Mouse (Mus musculus): Measurements from ENCODE around the gene Ccdc87.

GRCm38 (mm10) chr19:4877785-4878184 is 38.6 kb downstream of the Ccdc87 start, which contains the start of gene Actn3:
- no peak for TF ChIP-seq E2F4 (IDR thresholded peaks at IDR 0.05; ENCODE audit: insufficient replicate concordance, low read depth, low read length)
- TF ChIP-seq POLR2A (IDR thresholded peaks at IDR 0.05; ENCODE audit: low read depth, low read length): no peak
- no peak for TF ChIP-seq BHLHE40 (IDR thresholded peaks at IDR 0.05; ENCODE audit: low read depth, low read length)
- TF ChIP-seq USF1 (IDR thresholded peaks at IDR 0.05; ENCODE audit: low read depth, low read length): no peak
- no peak for TF ChIP-seq NELFE (IDR thresholded peaks at IDR 0.05; ENCODE audit: low read depth, low read length)
- no peak for TF ChIP-seq MYC (IDR thresholded peaks at IDR 0.05; ENCODE audit: low read depth, low read length)
- TF ChIP-seq CTCF (conservative IDR thresholded peaks at IDR 0.05 in 1 of 2, IDR thresholded peaks at IDR 0.05 in 1 of 2; ENCODE audit: low read depth in 2 of 2, low read length in 2 of 2): no peak
- no peak for TF ChIP-seq EP300 (IDR thresholded peaks at IDR 0.05; ENCODE audit: low read length)

All from CH12.LX (cell line).